Mouse (Mus musculus): Measurements from ENCODE around the gene Rbm20. TPM values are rescaled to one million over a fixed set of nuclear protein-coding genes. Genes with fewer than 3 reads are reported as not detected.

Gene Rbm20
- polyA plus RNA-seq, 1 experiment from 2014 or later = 0.33 TPM

DNA sequence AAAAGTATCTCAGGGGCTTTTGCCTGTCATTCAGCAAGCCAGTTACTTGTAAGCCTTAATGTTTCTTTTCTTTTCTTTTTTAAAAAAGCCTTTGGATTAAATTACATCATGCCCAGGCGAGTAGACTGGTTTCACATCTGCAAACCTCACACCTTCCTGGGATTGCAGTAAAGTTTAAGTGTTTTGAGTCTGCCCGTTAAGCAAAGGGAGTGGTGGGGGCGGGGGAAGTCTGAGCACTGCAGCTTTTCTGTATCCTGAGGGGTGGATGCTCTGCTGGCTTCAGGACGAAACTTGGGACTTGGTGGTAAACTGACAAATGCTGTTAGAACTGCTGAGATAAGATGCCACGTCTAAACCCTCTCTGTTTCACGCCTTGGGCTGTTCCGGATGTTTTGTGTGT lies 22.6 kb downstream of the Rbm20 start:
- Histone ChIP-seq H3K9me3 (replicated peaks) (no peaks in the 10 kb centered on the region), H3K36me3 (no peaks in the 10 kb centered on the region), H3K27me3 (no peaks in the 10 kb centered on the region), H3K4me2 (no peak overlapping the region), H3K9ac (no peak overlapping the region), H3K4me3 (replicated peaks) (no peak overlapping the region), H3K4me1 (replicated peaks) (no peaks in the 10 kb centered on the region; the same call in 1 of the 2 replicates), H3K27ac (no peak overlapping the region)
- DNase-seq (no peak), ATAC-seq (ENCODE audit: low read depth) (no peak)
- 22% methylated on average over 7 of the region's 7 CpGs for WGBS (ENCODE audit: insufficient replicate concordance)

DNA sequence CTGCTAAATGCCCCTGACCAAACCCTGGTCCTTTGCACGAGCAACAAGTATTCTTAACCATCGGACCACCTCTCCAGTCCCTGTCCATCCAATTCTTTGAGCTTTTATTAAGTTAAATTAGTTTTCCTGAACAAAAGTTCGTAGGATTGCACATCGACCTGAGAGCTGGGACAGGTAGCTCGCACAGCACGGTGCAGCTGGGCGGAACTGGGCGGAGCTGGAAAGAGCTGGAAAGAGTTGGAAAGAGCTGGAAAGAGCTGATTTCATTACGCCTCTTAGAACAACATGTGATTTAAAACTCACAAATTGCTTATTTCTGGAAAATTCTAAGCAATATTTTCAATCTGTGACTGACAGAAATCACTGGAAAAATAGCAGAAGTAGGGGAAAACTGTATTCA lies 24.3 kb downstream of the Rbm20 start:
- DNase-seq = no peak
- 77% methylated on average over 9 of the region's 9 CpGs for WGBS (ENCODE audit: insufficient replicate concordance)
- H3K36me3 ChIP-seq = no peaks in the 10 kb centered on the region
- H3K27me3 ChIP-seq = no peaks in the 10 kb centered on the region
- H3K9me3 ChIP-seq (replicated peaks) = no peaks in the 10 kb centered on the region
- H3K27ac ChIP-seq = no peak overlapping the region
- H3K4me2 ChIP-seq = no peak overlapping the region
- H3K9ac ChIP-seq = no peak overlapping the region
- no peaks in the 10 kb centered on the region; the same call in 1 of the 2 replicates for H3K4me1 ChIP-seq (replicated peaks)
- ATAC-seq (ENCODE audit: low read depth) = no peak
- H3K4me3 ChIP-seq (replicated peaks) = no peak overlapping the region

DNA sequence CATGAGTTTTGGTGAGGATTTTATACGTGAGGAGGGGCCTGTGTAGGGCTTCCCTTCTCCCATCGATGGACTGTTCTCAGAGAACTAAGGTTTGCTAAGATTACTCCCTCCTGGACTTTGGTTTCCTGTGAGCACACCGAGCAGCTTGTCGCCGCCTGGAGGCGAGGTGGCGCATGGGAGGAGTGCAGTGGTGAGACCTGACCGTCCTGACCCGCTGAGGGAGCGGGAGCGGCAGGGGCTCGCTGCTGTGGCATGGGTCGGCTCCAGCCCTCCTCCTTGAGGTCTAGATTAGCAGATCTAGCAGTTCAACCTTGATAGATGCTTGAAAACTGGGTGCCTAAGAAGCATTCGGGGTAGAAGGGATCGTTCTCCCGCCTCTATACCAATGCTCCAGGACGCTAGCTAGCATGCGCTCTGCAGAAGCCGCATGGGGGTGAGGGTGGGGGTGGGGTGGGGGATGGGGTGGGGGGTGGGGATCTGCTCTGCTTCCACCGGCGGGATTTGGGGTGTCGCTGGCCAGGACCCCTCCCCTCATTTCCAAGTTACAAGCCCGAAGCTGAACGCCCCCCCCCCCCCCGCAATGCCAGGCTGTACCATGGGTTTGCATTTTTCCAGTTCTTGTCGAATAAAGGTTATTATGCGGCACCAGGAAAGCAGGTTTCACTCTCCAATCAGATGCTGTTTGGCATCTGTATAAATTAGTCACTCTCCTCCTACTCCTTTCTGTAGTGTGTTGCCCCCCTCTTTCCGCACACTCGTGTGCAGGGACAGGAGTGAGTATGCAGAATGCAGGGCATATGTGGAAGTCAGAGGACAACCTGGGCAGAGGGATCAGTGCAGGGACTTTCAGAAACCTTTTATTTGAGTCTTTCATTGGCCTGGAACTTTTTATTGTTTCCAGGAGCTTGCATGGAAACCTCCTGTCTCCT lies 28.1 kb downstream of the Rbm20 start:
- Histone ChIP-seq H3K4me2 (peak overlapping the region; percentile 64), H3K36me3 (no peaks in the 10 kb centered on the region), H3K27ac (no peak overlapping the region), H3K27me3 (no peaks in the 10 kb centered on the region), H3K4me1 (replicated peaks) (no peaks in the 10 kb centered on the region; the same call in 1 of the 2 replicates), H3K9ac (0 out of 2 replicates have a peak overlapping the region, but pooled peaks have one; percentile 47), H3K4me3 (replicated peaks) (peak overlapping the region; percentile 27; the same call in 1 of the 2 replicates), H3K9me3 (replicated peaks) (no peaks in the 10 kb centered on the region)
- peak; percentile 60; the same call in 1 of the 2 replicates for ATAC-seq (ENCODE audit: low read depth)
- peak; percentile 29 for DNase-seq
- WGBS (ENCODE audit: insufficient replicate concordance) = 7% methylated on average over 29 of the region's 29 CpGs

DNA sequence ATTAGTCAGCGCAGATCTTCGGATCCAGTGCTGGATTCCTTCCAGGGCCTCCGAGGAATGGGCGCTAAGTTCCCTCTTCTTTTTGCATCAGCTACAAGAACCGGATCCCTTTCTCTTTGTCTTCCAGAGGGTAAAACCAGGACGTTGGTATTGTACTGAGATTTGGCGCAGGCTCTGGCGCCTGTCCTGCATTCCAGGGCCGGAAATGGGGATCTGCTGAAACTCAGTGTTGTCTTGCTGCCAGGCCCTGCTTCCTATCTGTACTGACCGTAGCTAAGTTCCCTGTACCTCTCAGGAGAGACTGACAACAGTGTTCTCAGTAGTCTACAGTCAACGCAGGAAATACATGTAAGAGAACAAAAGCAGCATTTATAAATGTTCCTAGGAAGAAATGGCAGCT lies 31.3 kb downstream of the Rbm20 start:
- WGBS (ENCODE audit: insufficient replicate concordance) = 64% methylated on average over 11 of the region's 11 CpGs
- Histone ChIP-seq H3K4me2 (no peak overlapping the region), H3K4me3 (replicated peaks) (no peak overlapping the region), H3K9me3 (replicated peaks) (no peaks in the 10 kb centered on the region), H3K27me3 (no peaks in the 10 kb centered on the region), H3K36me3 (no peaks in the 10 kb centered on the region), H3K4me1 (replicated peaks) (no peaks in the 10 kb centered on the region; the same call in 1 of the 2 replicates), H3K9ac (no peak overlapping the region), H3K27ac (no peak overlapping the region)
- ATAC-seq (ENCODE audit: low read depth) (no peak), DNase-seq (no peak)

DNA sequence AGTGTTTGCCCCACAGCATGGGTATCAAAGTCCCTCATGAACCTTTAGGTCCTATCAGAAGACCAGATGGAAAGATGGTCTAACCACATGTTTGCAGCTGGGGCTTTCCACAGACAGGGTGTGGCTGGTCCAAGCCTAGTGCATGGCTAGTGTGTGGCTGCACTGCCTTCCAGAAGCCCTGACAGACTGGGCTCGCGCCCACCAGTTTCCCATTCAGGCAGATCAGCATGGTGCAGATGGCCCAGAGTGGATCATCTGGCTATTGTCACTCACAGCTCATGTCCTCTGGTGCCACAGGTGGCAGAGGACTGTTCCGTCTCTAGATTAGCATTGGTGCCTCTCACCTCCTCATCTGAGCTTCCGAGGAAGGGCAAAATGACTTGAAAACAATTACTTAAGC lies 33.8 kb downstream of the Rbm20 start:
- Histone ChIP-seq H3K4me2 (no peak overlapping the region), H3K9me3 (replicated peaks) (no peaks in the 10 kb centered on the region), H3K36me3 (no peaks in the 10 kb centered on the region), H3K9ac (no peak overlapping the region), H3K27ac (no peak overlapping the region), H3K27me3 (no peaks in the 10 kb centered on the region), H3K4me1 (replicated peaks) (no peaks in the 10 kb centered on the region; the same call in 1 of the 2 replicates), H3K4me3 (replicated peaks) (no peak overlapping the region)
- WGBS (ENCODE audit: insufficient replicate concordance) = 33% methylated on average over 4 of the region's 4 CpGs
- DNase-seq (no peak), ATAC-seq (ENCODE audit: low read depth) (no peak)

DNA sequence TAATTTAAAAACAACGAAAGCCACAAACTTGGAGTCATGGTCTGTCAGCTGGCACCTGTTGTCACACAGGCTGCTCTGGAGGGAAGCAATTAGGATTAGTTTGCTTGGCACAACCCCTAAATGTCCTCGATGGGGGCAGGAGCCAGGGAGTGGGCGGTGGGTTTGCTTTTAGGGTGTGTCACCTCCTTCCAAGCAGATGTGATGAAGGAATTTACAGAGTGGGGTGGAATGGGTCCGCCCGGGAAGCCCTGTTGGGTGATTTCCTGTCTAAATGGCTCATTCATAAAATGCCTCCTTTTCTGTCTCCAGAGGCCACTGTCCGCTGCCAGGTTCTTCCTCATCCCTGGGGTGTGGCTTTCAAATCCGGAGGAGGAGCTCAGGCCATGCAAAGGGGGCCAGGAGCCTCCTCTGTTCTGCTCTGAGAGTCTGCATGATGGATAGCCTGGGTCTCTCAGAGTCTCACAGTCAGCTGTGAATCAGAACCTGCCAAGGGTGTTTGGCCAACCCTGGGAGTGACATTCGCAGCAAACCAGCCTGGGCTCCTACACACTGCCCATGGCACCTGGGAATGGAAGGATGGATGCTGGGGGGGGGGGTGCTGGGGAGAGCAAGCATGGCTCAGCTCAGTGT lies 34.3 kb downstream of the Rbm20 start:
- WGBS (ENCODE audit: insufficient replicate concordance) = 29% methylated on average over 8 of the region's 8 CpGs
- H3K9me3 ChIP-seq (replicated peaks) = no peaks in the 10 kb centered on the region
- H3K4me3 ChIP-seq (replicated peaks) = no peak overlapping the region
- no peaks in the 10 kb centered on the region; the same call in 1 of the 2 replicates for H3K4me1 ChIP-seq (replicated peaks)
- ATAC-seq (ENCODE audit: low read depth) (no peak), DNase-seq (no peak)
- H3K27me3 ChIP-seq = no peaks in the 10 kb centered on the region
- H3K9ac ChIP-seq = no peak overlapping the region
- H3K4me2 ChIP-seq = no peak overlapping the region
- no peaks in the 10 kb centered on the region for H3K36me3 ChIP-seq
- H3K27ac ChIP-seq = no peak overlapping the region

DNA sequence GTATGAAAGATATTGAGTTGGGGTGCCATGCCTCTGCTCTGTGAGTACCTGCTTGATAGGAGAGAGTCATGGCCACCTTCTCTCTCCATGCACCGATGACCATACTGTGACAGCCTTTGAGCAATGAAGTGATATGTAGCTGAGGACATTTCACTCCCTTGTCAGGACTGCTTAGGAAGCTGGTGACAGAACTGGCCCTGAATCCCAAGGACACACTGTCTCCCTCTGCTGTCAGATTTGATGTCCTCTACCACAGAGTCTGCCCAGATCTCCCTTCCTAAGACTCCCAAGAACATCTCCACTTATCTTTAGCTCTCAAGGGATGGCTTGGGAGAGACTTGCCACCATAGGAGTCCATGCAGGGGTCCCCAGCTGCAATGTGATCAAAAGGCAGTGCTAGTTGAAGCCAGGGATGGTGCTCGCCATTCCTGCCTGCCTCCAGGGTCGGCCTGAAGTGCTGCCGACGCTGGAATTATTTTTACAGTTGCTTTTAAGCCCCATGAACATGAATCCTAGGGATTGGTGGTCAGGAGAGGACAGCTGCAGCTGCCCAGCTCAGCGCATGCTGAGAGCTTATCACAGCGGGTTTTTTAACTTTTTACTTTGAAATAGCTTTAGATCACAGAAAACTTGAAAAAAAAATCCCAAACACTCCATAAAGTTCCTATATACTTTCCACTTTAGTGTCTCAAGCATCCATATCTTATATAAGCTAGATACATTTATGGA lies 35.4 kb downstream of the Rbm20 start:
- no peaks in the 10 kb centered on the region; the same call in 1 of the 2 replicates for H3K4me1 ChIP-seq (replicated peaks)
- ATAC-seq (ENCODE audit: low read depth) = no peak
- no peaks in the 10 kb centered on the region for H3K27me3 ChIP-seq

DNA sequence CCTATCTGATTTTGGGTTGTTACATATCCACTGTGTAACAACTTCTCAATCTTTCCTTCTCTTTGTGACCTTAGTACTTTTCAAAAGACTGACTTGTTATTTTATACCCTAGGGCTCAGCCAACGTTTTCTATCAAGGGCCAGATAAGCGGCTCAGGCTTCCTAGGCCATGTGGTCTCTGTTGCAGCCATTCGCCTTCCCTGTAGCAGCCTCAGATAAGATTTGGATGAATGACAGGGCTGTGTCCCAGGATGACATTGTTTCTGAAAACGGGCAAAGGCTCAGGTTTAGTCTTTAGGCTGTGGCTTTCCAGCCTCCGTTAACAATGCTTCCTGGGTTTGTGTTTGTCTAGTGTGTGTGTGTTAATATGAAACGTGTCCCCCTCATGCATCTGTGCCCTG lies 36.3 kb downstream of the Rbm20 start:
- Histone ChIP-seq H3K9me3 (replicated peaks) (no peaks in the 10 kb centered on the region), H3K36me3 (no peaks in the 10 kb centered on the region), H3K4me1 (replicated peaks) (no peaks in the 10 kb centered on the region; the same call in 1 of the 2 replicates), H3K9ac (no peak overlapping the region), H3K27ac (no peak overlapping the region), H3K4me2 (no peak overlapping the region), H3K27me3 (no peaks in the 10 kb centered on the region), H3K4me3 (replicated peaks) (no peak overlapping the region)
- DNase-seq = no peak
- 34% methylated on average over 6 of the region's 6 CpGs for WGBS (ENCODE audit: insufficient replicate concordance)
- no peak for ATAC-seq (ENCODE audit: low read depth)

More for the DNA sequence above, 35.4 kb downstream of the Rbm20 start:
- Histone ChIP-seq H3K4me2 (no peak overlapping the region), H3K4me3 (replicated peaks) (no peak overlapping the region), H3K27ac (no peak overlapping the region), H3K9me3 (replicated peaks) (no peaks in the 10 kb centered on the region), H3K9ac (no peak overlapping the region), H3K36me3 (no peaks in the 10 kb centered on the region)
- DNase-seq = no peak
- whole genome bisulfite sequencing (ENCODE audit: insufficient replicate concordance) = 61% methylated on average over 7 of the region's 7 CpGs

DNA sequence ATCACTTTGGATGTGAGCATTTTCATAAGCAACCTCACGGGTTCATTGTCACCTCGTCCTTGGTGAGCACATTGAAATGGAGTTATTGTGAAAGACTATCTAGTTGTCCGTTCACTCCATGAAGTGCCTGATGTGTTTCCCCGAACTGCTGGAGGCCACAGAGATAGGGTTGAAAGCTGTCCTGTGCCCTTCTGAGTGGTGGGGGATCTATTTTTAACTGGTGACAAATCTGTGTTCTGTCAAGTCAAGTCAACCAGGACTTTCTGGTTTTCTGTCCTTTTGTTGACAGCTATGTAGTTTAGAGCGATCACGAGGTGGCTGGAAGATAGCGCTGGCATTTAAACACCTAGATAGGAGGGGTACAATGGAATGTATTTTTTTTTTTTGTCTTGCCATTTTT lies 39.4 kb downstream of the Rbm20 start:
- no peak for DNase-seq
- WGBS (ENCODE audit: insufficient replicate concordance) = 68% methylated on average over 7 of the region's 7 CpGs
- H3K27me3 ChIP-seq = no peaks in the 10 kb centered on the region
- no peak overlapping the region for H3K9ac ChIP-seq
- no peaks in the 10 kb centered on the region; the same call in 1 of the 2 replicates for H3K4me1 ChIP-seq (replicated peaks)
- H3K4me2 ChIP-seq = no peak overlapping the region
- no peak for ATAC-seq (ENCODE audit: low read depth)
- H3K27ac ChIP-seq = no peak overlapping the region
- no peaks in the 10 kb centered on the region for H3K36me3 ChIP-seq
- H3K4me3 ChIP-seq (replicated peaks) = no peak overlapping the region
- no peaks in the 10 kb centered on the region for H3K9me3 ChIP-seq (replicated peaks)

DNA sequence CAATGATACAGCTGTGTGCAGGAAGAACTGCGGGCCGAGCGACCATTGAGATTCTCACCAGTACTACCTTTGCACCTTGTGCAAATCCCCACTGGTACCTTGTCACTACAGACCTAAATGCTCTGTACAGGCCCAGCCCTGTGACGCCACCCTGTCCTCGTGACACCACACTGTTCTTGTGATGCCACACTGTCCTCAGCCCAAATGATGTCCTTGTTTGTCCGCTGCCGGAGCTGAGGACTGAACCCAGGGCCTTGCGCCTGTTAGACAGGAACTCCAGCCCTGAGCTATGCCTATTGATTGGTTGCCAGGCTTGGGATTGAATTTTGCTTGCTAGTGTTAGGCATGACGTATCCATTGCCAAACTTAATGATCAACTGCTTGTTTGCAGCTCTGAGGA lies 40.3 kb downstream of the Rbm20 start:
- no peaks in the 10 kb centered on the region for H3K9me3 ChIP-seq (replicated peaks)
- no peak for ATAC-seq (ENCODE audit: low read depth)
- WGBS (ENCODE audit: insufficient replicate concordance) = 79% methylated on average over 9 of the region's 9 CpGs
- H3K27ac ChIP-seq = no peak overlapping the region
- no peak overlapping the region for H3K4me2 ChIP-seq
- H3K27me3 ChIP-seq = no peaks in the 10 kb centered on the region
- no peaks in the 10 kb centered on the region for H3K4me1 ChIP-seq (replicated peaks)
- no peak overlapping the region for H3K4me3 ChIP-seq (replicated peaks)
- H3K36me3 ChIP-seq = no peaks in the 10 kb centered on the region
- H3K9ac ChIP-seq = no peak overlapping the region
- no peak for DNase-seq

DNA sequence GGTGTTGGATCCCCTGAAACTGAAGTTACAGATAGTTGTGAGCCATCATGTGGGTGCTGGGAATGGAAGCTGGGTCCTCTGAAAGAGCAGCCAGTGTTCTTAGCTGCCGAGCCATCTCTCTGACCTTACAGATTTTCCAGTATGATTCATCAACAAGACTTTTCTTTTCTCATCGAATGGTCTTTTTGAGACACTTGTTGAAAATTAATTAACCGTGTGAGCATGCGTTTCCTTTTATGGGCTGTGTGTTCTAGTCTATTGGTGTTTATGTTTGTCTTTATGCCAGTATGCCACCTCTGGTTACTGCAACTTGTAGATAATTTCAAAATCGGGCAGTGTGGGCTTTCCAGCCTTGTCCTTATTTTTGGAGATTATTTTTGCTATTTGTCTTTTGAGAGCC lies 45.1 kb downstream of the Rbm20 start:
- DNase-seq (no peak), ATAC-seq (ENCODE audit: low read depth) (no peak)
- Histone ChIP-seq H3K9ac (no peak overlapping the region), H3K27ac (no peak overlapping the region), H3K4me3 (replicated peaks) (no peak overlapping the region), H3K36me3 (no peaks in the 10 kb centered on the region), H3K27me3 (0 out of 2 replicates have a peak, but pooled peaks cover 3% of the 10 kb centered on the region), H3K4me2 (no peak overlapping the region), H3K4me1 (replicated peaks) (no peaks in the 10 kb centered on the region), H3K9me3 (replicated peaks) (no peaks in the 10 kb centered on the region)
- 71% methylated on average over 5 of the region's 5 CpGs for WGBS (ENCODE audit: insufficient replicate concordance)
